Mouse (Mus musculus) CH12.LX (cell line): ENCODE results near the gene Maco1. TPM values are rescaled to one million over a fixed set of nuclear protein-coding genes. Genes with fewer than 3 reads are reported as not detected.

ENCODE experiments used
- DNase-seq: peaks from one replicate; pipeline ENCODE4 v3.0.0-alpha.2; 2013; ENCODE audit errors: extremely low read depth
- H3K27ac ChIP-seq: 2 replicates; pipeline ENCODE4 v1.5.1; 2012; ENCODE audit warnings: low read depth, mild to moderate bottlenecking, control low read depth, moderate library complexity; ENCODE audit not compliant: insufficient read depth
- H3K27me3 ChIP-seq: replicated peaks from 2 replicates; pipeline ENCODE3; 2012; ENCODE audit warnings: inconsistent platforms
- H3K36me3 ChIP-seq, 2 experiments: replicated peaks in 1 of 2; 2 replicates each; pipeline versions ENCODE3 to v1.6.1; 2012; ENCODE audit warnings: inconsistent platforms in 1 of 2, low read length in 1 of 2, mild to moderate bottlenecking in 1 of 2, mixed read lengths in 1 of 2, moderate library complexity in 1 of 2; ENCODE audit not compliant: control insufficient read depth in 1 of 2, insufficient read depth in 1 of 2
- H3K4me1 ChIP-seq, 2 experiments: 2 replicates each; pipeline ENCODE4 v1.6.1; 2012; ENCODE audit warnings: inconsistent platforms in 1 of 2, moderate library complexity in 1 of 2; ENCODE audit not compliant: insufficient read depth in 2 of 2, control insufficient read depth in 1 of 2
- H3K4me2 ChIP-seq: 2 replicates; pipeline ENCODE4 v1.6.1; 2012; ENCODE audit warnings: low read depth, mild to moderate bottlenecking, control low read depth; ENCODE audit not compliant: poor library complexity, insufficient read depth, severe bottlenecking
- H3K4me3 ChIP-seq, 3 experiments: fragments of 150-350 bp in 1 of 3; sonication (generic) in 1 of 3; replicated peaks in 1 of 3; 2 replicates each; pipeline versions ENCODE3 to v1.5.1; 2011 to 2012; ENCODE audit warnings: low read depth in 2 of 3, low read length in 2 of 3, mild to moderate bottlenecking in 2 of 3, moderate library complexity in 2 of 3, control low read depth in 1 of 3, improper control_type of control experiment in 1 of 3, inconsistent platforms in 1 of 3, mixed read lengths in 1 of 3; ENCODE audit not compliant: poor library complexity in 1 of 3
- H3K79me2 ChIP-seq: replicated peaks from 2 replicates; pipeline ENCODE4 v1.6.1; 2012; ENCODE audit warnings: mild to moderate bottlenecking, moderate library complexity; ENCODE audit not compliant: control insufficient read depth, poor library complexity, insufficient read depth, severe bottlenecking; ENCODE audit errors: extremely low read depth
- H3K9ac ChIP-seq: 2 replicates; pipeline ENCODE4 v1.6.1; 2012; ENCODE audit warnings: low read depth, mild to moderate bottlenecking, control low read depth, moderate library complexity; ENCODE audit not compliant: insufficient read depth
- H3K9me3 ChIP-seq: replicated peaks from 2 replicates; pipeline ENCODE3; 2012; ENCODE audit warnings: low read length, inconsistent platforms, mixed read lengths
- CTCF ChIP-seq, 2 experiments: IDR thresholded peaks in 1 of 2; conservative IDR thresholded peaks in 1 of 2; 2 replicates each; pipeline ENCODE4 v1.5.1; 2011 to 2012; ENCODE audit warnings: low read depth in 2 of 2, low read length in 2 of 2, improper control_type of control experiment in 1 of 2, inconsistent platforms in 1 of 2, mild to moderate bottlenecking in 1 of 2, moderate library complexity in 1 of 2
- EP300 ChIP-seq: IDR thresholded peaks from 2 replicates; pipeline ENCODE4 v1.6.1; 2011; ENCODE audit warnings: low read length, improper control_type of control experiment
- GABPA ChIP-seq: IDR thresholded peaks from 2 replicates; pipeline ENCODE4 v1.6.1; 2012; ENCODE audit warnings: low read depth, low read length, improper control_type of control experiment, inconsistent platforms; ENCODE audit not compliant: insufficient replicate concordance
- HCFC1 ChIP-seq: IDR thresholded peaks from 2 replicates; pipeline ENCODE4 v1.6.1; 2012; ENCODE audit warnings: low read depth, mild to moderate bottlenecking, inconsistent platforms, low read length, improper control_type of control experiment
- KAT2A ChIP-seq: IDR thresholded peaks from 2 replicates; pipeline ENCODE4 v1.6.1; 2012; ENCODE audit warnings: low read length, improper control_type of control experiment, inconsistent platforms; ENCODE audit not compliant: insufficient replicate concordance
- MAX ChIP-seq: IDR thresholded peaks from 2 replicates; pipeline ENCODE4 v1.6.1; 2011; ENCODE audit warnings: low read length, improper control_type of control experiment
- MAZ ChIP-seq: IDR thresholded peaks from 2 replicates; pipeline ENCODE4 v1.6.1; 2012; ENCODE audit warnings: low read depth, mild to moderate bottlenecking, inconsistent platforms, low read length, improper control_type of control experiment, moderate library complexity
- MXI1 ChIP-seq: IDR thresholded peaks from 2 replicates; pipeline ENCODE4 v1.6.1; 2011; ENCODE audit warnings: mild to moderate bottlenecking, low read depth, low read length, improper control_type of control experiment
- PAX5 ChIP-seq: IDR thresholded peaks from 2 replicates; pipeline ENCODE4 v1.6.1; 2012; ENCODE audit warnings: low read length, inconsistent platforms, mixed read lengths
- POLR2A ChIP-seq: IDR thresholded peaks from 2 replicates; pipeline ENCODE4 v1.6.1; 2011; ENCODE audit warnings: low read depth, mild to moderate bottlenecking, improper control_type of control experiment, low read length
- POLR2AphosphoS2 ChIP-seq: IDR thresholded peaks from 2 replicates; pipeline ENCODE4 v1.6.1; 2011; ENCODE audit warnings: low read depth, low read length, improper control_type of control experiment
- RAD21 ChIP-seq: IDR thresholded peaks from 2 replicates; pipeline ENCODE4 v1.6.1; 2011; ENCODE audit warnings: low read depth, mild to moderate bottlenecking, low read length, improper control_type of control experiment, moderate library complexity
- SIN3A ChIP-seq: IDR thresholded peaks from 2 replicates; pipeline ENCODE4 v1.6.1; 2012; ENCODE audit warnings: low read length, improper control_type of control experiment, inconsistent platforms
- TCF12 ChIP-seq: IDR thresholded peaks from 2 replicates; pipeline ENCODE4 v1.6.1; 2014; ENCODE audit warnings: low read depth, mild to moderate bottlenecking, inconsistent platforms, low read length, improper control_type of control experiment
- UBTF ChIP-seq: IDR thresholded peaks from 2 replicates; pipeline ENCODE4 v1.6.1; 2012; ENCODE audit warnings: low read depth, mild to moderate bottlenecking, inconsistent platforms, low read length, improper control_type of control experiment, moderate library complexity
- USF2 ChIP-seq: conservative IDR thresholded peaks from 2 replicates; pipeline ENCODE4 v1.6.1; 2011; ENCODE audit warnings: low read depth, low read length, improper control_type of control experiment
- ZC3H11A ChIP-seq: IDR thresholded peaks from 2 replicates; pipeline ENCODE4 v1.6.1; 2012; ENCODE audit warnings: low read depth, mild to moderate bottlenecking, inconsistent platforms, low read length, improper control_type of control experiment
- ZKSCAN1 ChIP-seq: IDR thresholded peaks from 2 replicates; pipeline ENCODE4 v1.6.1; 2012; ENCODE audit warnings: low read depth, inconsistent platforms, low read length, improper control_type of control experiment, borderline replicate concordance
- dilution Hi-C: fragments of 300-500 bp; cut with MboI; formaldehyde crosslinking; loops from 2 replicates; pipeline ENCODE4 v1.14.3; 2020; ENCODE audit warnings: low sequenced_read_pairs; ENCODE audit not compliant: extremely low pct_unique_long_range_greater_than_20kb, extremely low pct_ligation_motif_present
- in situ Hi-C: fragments of 300-500 bp; cut with MboI; formaldehyde crosslinking; loops from 3 replicates; pipeline ENCODE4 v1.14.3; 2019; ENCODE audit warnings: low sequenced_read_pairs, low pct_ligation_motif_present, low pct_unique_long_range_greater_than_20kb, mixed read lengths
- polyA plus RNA-seq: library from polyadenylated mRNA; unstranded; fragments of >175 nt; gene quantifications from 2 replicates; pipeline ENCODE4 v1.2.1, GENCODE M21; 2012; ENCODE audit warnings: low read depth; ENCODE audit not compliant: insufficient read length
- total RNA-seq, 2 experiments: library from RNA; depleted of rRNA; stranded (reverse); fragments of 300-350 nt in 1 of 2; fragments of >200 nt in 1 of 2; gene quantifications; 2 replicates each; pipeline ENCODE4 v1.2.3; 2012 to 2014

Gene Maco1
- total and polyA plus RNA-seq, 3 experiments = 15.8 to 19.8 (median 17.3) TPM

DNA sequence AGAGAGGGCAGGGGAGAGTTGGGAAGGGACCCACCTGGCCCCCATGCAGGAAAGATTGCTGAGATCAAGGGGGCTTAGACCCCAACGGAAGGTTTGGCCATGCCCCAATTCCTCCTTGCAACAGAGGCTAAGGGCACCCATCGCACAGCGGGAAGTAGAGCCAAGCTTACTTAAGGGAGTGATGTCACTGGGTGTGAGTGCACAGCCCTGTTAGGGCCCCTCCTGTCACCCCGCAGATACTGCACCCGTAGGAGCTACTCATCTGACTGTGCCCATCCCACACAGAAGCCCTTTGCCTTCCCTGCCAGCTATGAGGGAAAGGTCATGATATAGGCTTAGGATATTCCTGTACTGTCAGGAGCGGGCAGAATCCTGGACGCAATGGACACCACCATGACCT is 93.6 kb downstream of the Maco1 start:
- TF ChIP-seq SIN3A (no peak), PAX5 (no peak), KAT2A (no peak), HCFC1 (no peak), TCF12 (no peak), ZKSCAN1 (no peak), GABPA (no peak), MAZ (no peak), MAX (no peak), CTCF (conservative IDR thresholded peaks at IDR 0.05 in 1 of 2, IDR thresholded peaks at IDR 0.05 in 1 of 2; ENCODE audit: low read depth in 2 of 2, low read length in 2 of 2) (no peak), RAD21 (no peak), UBTF (no peak), ZC3H11A (no peak)
- Histone ChIP-seq H3K9ac (no peak overlapping the region), H3K4me3 (no peak overlapping the region), H3K79me2 (no peaks in the 10 kb centered on the region), H3K27ac (no peak overlapping the region), H3K27me3 (no peaks in the 10 kb centered on the region), H3K36me3 (peaks cover 0 to 6% of the 10 kb centered on the region in 2 experiments), H3K4me1 (peaks cover 8 to 21% of the 10 kb centered on the region in 2 experiments), H3K9me3 (no peaks in the 10 kb centered on the region), H3K4me2 (no peak overlapping the region)
- in situ Hi-C loops = no loop called here
- dilution Hi-C loops = no loop called here
- DNase-seq = no peak

DNA sequence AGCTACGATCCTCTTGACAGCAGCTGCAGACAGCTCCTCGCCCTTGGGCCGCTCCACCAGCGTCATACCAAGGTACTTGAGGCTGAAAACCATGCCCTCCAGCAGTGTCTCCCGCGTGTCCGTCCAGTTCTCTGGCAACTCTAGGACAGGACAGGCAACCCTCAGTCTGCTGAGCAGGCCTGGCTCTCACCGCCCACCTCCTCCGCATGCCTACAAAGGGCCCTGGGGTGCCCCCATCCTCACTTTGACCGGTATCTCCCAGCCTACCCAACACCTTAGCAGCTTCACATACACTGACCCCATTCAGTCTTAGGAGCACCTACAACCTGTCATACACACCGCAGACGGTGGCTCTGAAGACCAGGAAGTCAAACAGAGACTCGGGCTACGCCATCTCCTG is 94.2 kb downstream of the Maco1 start:
- no peak for TF ChIP-seq MXI1
- no peak for TF ChIP-seq POLR2A
- no peak for TF ChIP-seq ZC3H11A
- TF ChIP-seq CTCF (conservative IDR thresholded peaks at IDR 0.05 in 1 of 2, IDR thresholded peaks at IDR 0.05 in 1 of 2; ENCODE audit: low read depth in 2 of 2, low read length in 2 of 2) = no peak
- no peak for TF ChIP-seq POLR2AphosphoS2
- no peak for TF ChIP-seq USF2
- no peak for TF ChIP-seq EP300
- in situ Hi-C loops (no loop called here), dilution Hi-C loops (no loop called here)
- Histone ChIP-seq H3K79me2 (no peaks in the 10 kb centered on the region), H3K4me2 (no peak overlapping the region), H3K27me3 (no peaks in the 10 kb centered on the region), H3K9me3 (no peaks in the 10 kb centered on the region), H3K36me3 (peaks cover 0 to 6% of the 10 kb centered on the region in 2 experiments), H3K4me3 (no peak overlapping the region), H3K27ac (no peak overlapping the region), H3K4me1 (peaks cover 5 to 21% of the 10 kb centered on the region in 2 experiments; a peak in 3 of 4 replicates), H3K9ac (no peak overlapping the region)
- no peak for DNase-seq
